Mouse (Mus musculus): Measurements from ENCODE around the gene Trpv1.
A peak's percentile ranks its signal among the peaks of the same experiment; 100 is the strongest.

Trpv1 gene

GRCm38 (mm10) chr11:73233992-73234391 is at the start of gene Trpv1:
Gene Trpv1 (plus strand): TSS chr11:73234292.
- DNase-seq (ENCODE audit: low read depth, low spot score) = no peak

GRCm38 (mm10) chr11:73185872-73186615 is 48.0 kb upstream of the Trpv1 start:
- DNase-seq (ENCODE audit: low read depth, low spot score) = no peak

GRCm38 (mm10) chr11:73187231-73187630 is 46.9 kb upstream of the Trpv1 start:
- no peak for DNase-seq (ENCODE audit: low read depth, low spot score)

- DNase-seq (ENCODE audit: low read depth, low spot score) = no peak
These were observed 41.0 kb upstream of the Trpv1 start for GRCm38 (mm10) chr11:73193047-73193446.

- no peak for DNase-seq (ENCODE audit: low read depth, low spot score)
These were observed 39.6 kb upstream of the Trpv1 start for GRCm38 (mm10) chr11:73194444-73194843.

- DNase-seq (ENCODE audit: low read depth, low spot score) = no peak
These were observed 35.9 kb upstream of the Trpv1 start for GRCm38 (mm10) chr11:73198190-73198589.

GRCm38 (mm10) chr11:73198603-73199229 is 35.4 kb upstream of the Trpv1 start, which contains the start of gene Ctns:
Gene Ctns (minus strand): TSS chr11:73199042.
- peak; percentile 84 for DNase-seq (ENCODE audit: low read depth, low spot score)

- DNase-seq (ENCODE audit: low read depth, low spot score) = peak; percentile 89
These were observed 34.8 kb upstream of the Trpv1 start, which contains the start of gene Shpk for GRCm38 (mm10) chr11:73199230-73199712. Gene Shpk (plus strand): TSS chr11:73199460.

- no peak for DNase-seq (ENCODE audit: low read depth, low spot score)
These were observed 34.2 kb upstream of the Trpv1 start for GRCm38 (mm10) chr11:73199879-73200278.

- DNase-seq (ENCODE audit: low read depth, low spot score) = no peak
These were observed 33.1 kb upstream of the Trpv1 start for GRCm38 (mm10) chr11:73201021-73201420.

GRCm38 (mm10) chr11:73201597-73201996 is 32.5 kb upstream of the Trpv1 start:
- DNase-seq (ENCODE audit: low read depth, low spot score) = no peak

- DNase-seq (ENCODE audit: low read depth, low spot score) = no peak
These were observed 30.2 kb upstream of the Trpv1 start for GRCm38 (mm10) chr11:73203895-73204294.

GRCm38 (mm10) chr11:73205194-73205593 is 28.9 kb upstream of the Trpv1 start:
- no peak for DNase-seq (ENCODE audit: low read depth, low spot score)

GRCm38 (mm10) chr11:73207621-73208020 is 26.5 kb upstream of the Trpv1 start:
- DNase-seq (ENCODE audit: low read depth, low spot score) = no peak

GRCm38 (mm10) chr11:73213956-73214355 is 20.1 kb upstream of the Trpv1 start:
- no peak for DNase-seq (ENCODE audit: low read depth, low spot score)

- DNase-seq (ENCODE audit: low read depth, low spot score) = no peak
These were observed 14.4 kb upstream of the Trpv1 start for GRCm38 (mm10) chr11:73219671-73220070.

GRCm38 (mm10) chr11:73220651-73221050 is 13.4 kb upstream of the Trpv1 start:
- no peak for DNase-seq (ENCODE audit: low read depth, low spot score)

- DNase-seq (ENCODE audit: low read depth, low spot score) = no peak
These were observed 11.2 kb upstream of the Trpv1 start for GRCm38 (mm10) chr11:73222846-73223245.

GRCm38 (mm10) chr11:73223966-73224365 is 10.1 kb upstream of the Trpv1 start:
- no peak for DNase-seq (ENCODE audit: low read depth, low spot score)

- no peak for DNase-seq (ENCODE audit: low read depth, low spot score)
These were observed 8.2 kb upstream of the Trpv1 start for GRCm38 (mm10) chr11:73225856-73226255.

- DNase-seq (ENCODE audit: low read depth, low spot score) = no peak
These were observed 5.2 kb upstream of the Trpv1 start for GRCm38 (mm10) chr11:73228881-73229280.

- DNase-seq (ENCODE audit: low read depth, low spot score) = no peak
These were observed 4.0 kb upstream of the Trpv1 start for GRCm38 (mm10) chr11:73230081-73230480.

- DNase-seq (ENCODE audit: low read depth, low spot score) = no peak
These were observed 1.6 kb upstream of the Trpv1 start for GRCm38 (mm10) chr11:73232513-73232912.
